Mouse (Mus musculus) midbrain, embryonic 16.5 days (tissue): Measurements from ENCODE around the gene Amh. TPM values are rescaled to one million over a fixed set of nuclear protein-coding genes. Genes with fewer than 3 reads are reported as not detected.
"Not testable (repeated sequence)": the region's sequence is repeated elsewhere in the genome, so short reads cannot be mapped to it uniquely, and the experiment has no call there.

Experiments
- ATAC-seq: fragments of 200-750 bp; cut with Nextera tagmentation; 2 replicates; pipeline ENCODE4 v1.8.0; 2017; ENCODE audit warnings: moderate TSS enrichment
- H3K27ac ChIP-seq: fragments of 300-500 bp; sonication (generic); 2 replicates; pipeline ENCODE4 v1.5.1; 2014; ENCODE audit warnings: mild to moderate bottlenecking, low read length, mixed read lengths
- H3K27me3 ChIP-seq: fragments of 300-500 bp; sonication (generic); 2 replicates; pipeline ENCODE4 v1.6.1; 2014; ENCODE audit warnings: low read depth, low read length, mixed read lengths; ENCODE audit not compliant: control insufficient read depth, insufficient read depth
- H3K36me3 ChIP-seq: fragments of 300-500 bp; sonication (generic); 2 replicates; pipeline ENCODE4 v1.6.1; 2014; ENCODE audit warnings: mild to moderate bottlenecking, low read length, moderate library complexity, mixed read lengths; ENCODE audit not compliant: control insufficient read depth, insufficient read depth
- H3K4me1 ChIP-seq: fragments of 300-500 bp; sonication (generic); 2 replicates; pipeline ENCODE4 v1.6.1; 2014; ENCODE audit warnings: mild to moderate bottlenecking, low read length, mixed read lengths; ENCODE audit not compliant: control insufficient read depth, insufficient read depth
- H3K4me2 ChIP-seq: fragments of 300-500 bp; sonication (generic); 2 replicates; pipeline ENCODE4 v1.6.1; 2014; ENCODE audit warnings: mild to moderate bottlenecking, low read length, mixed read lengths
- H3K4me3 ChIP-seq: fragments of 300-500 bp; sonication (generic); 2 replicates; pipeline ENCODE4 v1.5.1; 2014; ENCODE audit warnings: low read depth, mild to moderate bottlenecking, low read length, moderate library complexity, mixed read lengths
- H3K9ac ChIP-seq: fragments of 300-500 bp; sonication (generic); 2 replicates; pipeline ENCODE4 v1.6.1; 2014; ENCODE audit warnings: low read depth, low read length, mixed read lengths
- H3K9me3 ChIP-seq: fragments of 300-500 bp; sonication (generic); replicated peaks from 2 replicates; pipeline ENCODE4 v1.6.1; 2014; ENCODE audit warnings: mild to moderate bottlenecking, low read length, mixed read lengths; ENCODE audit not compliant: control insufficient read depth, poor library complexity, severe bottlenecking
- WGBS: fragments of 180-500 bp; shearing (Covaris S2); extraction: QIAGEN DNeasy Blood & Tissue Kit; methylation state at CpG from one replicate; pipeline ENCODE4 v1.1.7; 2014; 5-methylcytosine and 5-hydroxymethylcytosine counted together
- polyA plus RNA-seq: library from polyadenylated mRNA; unstranded; fragments of >200 nt; fragmentation: Nextera tagmentation; extraction: Ambion mirVana; gene quantifications from 2 replicates; pipeline ENCODE4 v1.2.1, GENCODE M21; 2015

Amh gene
- polyA plus RNA-seq, 1 experiment from 2014 or later = not detected

- peak within 1 kb of the TSS; percentile 94 for H3K27ac ChIP-seq
- H3K4me3 ChIP-seq = peak within 1 kb of the TSS; percentile 85
- H3K4me1 ChIP-seq = peaks cover 20% of the 10 kb centered on the region
- H3K9ac ChIP-seq = peak within 1 kb of the TSS; percentile 92
- no peaks in the 10 kb centered on the region for H3K27me3 ChIP-seq
- H3K36me3 ChIP-seq = peaks cover 10% of the 10 kb centered on the region
- ATAC-seq = peak; percentile 97
- H3K9me3 ChIP-seq = no peaks in the 10 kb centered on the region
- under 1% methylated on average over 77 of the region's 82 CpGs for WGBS
- peak within 1 kb of the TSS; percentile 91 for H3K4me2 ChIP-seq
These were observed 21.4 kb downstream of the Amh start, which contains the start of gene Oaz1 for GRCm38 (mm10) chr10:80826151-80827062. Oaz1 (plus strand) TSS chr10:80826656.

GRCm38 (mm10) chr10:80827063-80827869 lies 22.2 kb downstream of the Amh start:
- 8% methylated on average over 28 of the region's 29 CpGs for WGBS
- H3K9me3 ChIP-seq = no peaks in the 10 kb centered on the region
- H3K4me1 ChIP-seq = peaks cover 20% of the 10 kb centered on the region
- H3K4me2 ChIP-seq = peak overlapping the region; percentile 91
- H3K9ac ChIP-seq = peak overlapping the region; percentile 92
- H3K4me3 ChIP-seq = peak overlapping the region; percentile 85
- H3K27ac ChIP-seq = peak overlapping the region; percentile 94
- peaks cover 10% of the 10 kb centered on the region for H3K36me3 ChIP-seq
- no peaks in the 10 kb centered on the region for H3K27me3 ChIP-seq
- no peak for ATAC-seq

DNA sequence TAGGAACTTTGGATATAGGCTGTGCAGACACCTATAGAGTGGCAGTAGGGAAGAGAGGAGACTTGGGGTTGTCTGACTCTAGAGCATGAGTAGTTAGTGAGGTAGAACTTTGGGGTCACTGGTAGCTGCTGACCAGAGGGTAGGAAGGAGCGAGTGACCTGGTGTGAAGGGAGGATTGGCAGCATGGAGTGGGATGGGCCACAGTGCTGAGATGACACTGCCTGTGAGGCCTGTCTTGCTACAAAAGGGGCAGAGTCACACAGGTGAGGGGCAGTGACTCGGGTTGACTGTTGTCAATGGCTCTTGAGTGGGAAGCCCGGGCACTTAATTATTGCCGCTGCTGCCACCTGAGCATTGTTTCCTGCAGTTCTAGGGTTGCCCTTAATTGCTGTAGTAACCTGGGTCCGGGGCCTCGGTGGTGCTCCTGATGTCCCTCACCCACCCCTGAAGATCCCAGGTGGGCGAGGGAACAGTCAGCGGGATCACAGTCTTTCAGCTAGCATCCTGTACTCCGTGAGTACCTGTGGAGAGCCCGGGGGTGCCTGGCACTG lies 22.9 kb downstream of the Amh start:
- H3K27ac ChIP-seq = no peak overlapping the region
- H3K4me1 ChIP-seq = peaks cover 20% of the 10 kb centered on the region
- ATAC-seq = no peak
- H3K27me3 ChIP-seq = no peaks in the 10 kb centered on the region
- H3K36me3 ChIP-seq = peaks cover 10% of the 10 kb centered on the region
- WGBS = 89% methylated on average over 10 of the region's 10 CpGs
- peak overlapping the region; percentile 85 for H3K4me3 ChIP-seq
- H3K9me3 ChIP-seq = no peaks in the 10 kb centered on the region
- peak overlapping the region; percentile 92 for H3K9ac ChIP-seq
- H3K4me2 ChIP-seq = peak overlapping the region; percentile 91

DNA sequence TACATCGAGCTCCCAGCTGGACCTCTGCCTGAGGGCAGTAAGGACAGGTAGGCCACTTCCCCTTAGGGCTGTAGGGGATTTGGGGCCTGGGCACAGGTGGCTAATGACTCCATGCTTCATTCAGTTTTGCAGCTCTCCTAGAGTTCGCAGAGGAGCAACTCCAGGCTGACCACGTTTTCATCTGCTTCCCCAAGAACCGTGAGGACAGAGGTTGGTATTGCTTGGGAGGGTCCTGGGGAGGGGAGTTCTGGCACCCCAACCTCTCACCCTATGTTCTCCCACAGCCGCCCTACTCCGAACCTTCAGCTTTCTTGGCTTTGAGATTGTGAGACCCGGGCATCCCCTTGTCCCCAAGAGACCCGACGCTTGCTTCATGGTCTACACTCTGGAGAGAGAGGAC lies 23.5 kb downstream of the Amh start:
- not testable (repeated sequence) for H3K27me3 ChIP-seq, H3K27ac ChIP-seq, H3K9ac ChIP-seq, H3K36me3 ChIP-seq, H3K4me3 ChIP-seq, H3K9me3 ChIP-seq, ATAC-seq
- WGBS = 89% methylated on average over 9 of the region's 9 CpGs
- Histone ChIP-seq H3K4me1 (peaks cover 20% of the 10 kb centered on the region), H3K4me2 (peak overlapping the region; percentile 91)

GRCm38 (mm10) chr10:80829359-80830278 lies 24.6 kb downstream of the Amh start:
- Histone ChIP-seq H3K27me3 (peaks cover 7% of the 10 kb centered on the region), H3K4me1 (peaks cover 20% of the 10 kb centered on the region), H3K9me3 (no peaks in the 10 kb centered on the region), H3K4me2 (no peak overlapping the region), H3K36me3 (peaks cover 14% of the 10 kb centered on the region), H3K9ac (no peak overlapping the region), H3K27ac (no peak overlapping the region), H3K4me3 (no peak overlapping the region)
- WGBS = 71% methylated on average over 1 of the region's 1 CpGs
- ATAC-seq = no peak

DNA sequence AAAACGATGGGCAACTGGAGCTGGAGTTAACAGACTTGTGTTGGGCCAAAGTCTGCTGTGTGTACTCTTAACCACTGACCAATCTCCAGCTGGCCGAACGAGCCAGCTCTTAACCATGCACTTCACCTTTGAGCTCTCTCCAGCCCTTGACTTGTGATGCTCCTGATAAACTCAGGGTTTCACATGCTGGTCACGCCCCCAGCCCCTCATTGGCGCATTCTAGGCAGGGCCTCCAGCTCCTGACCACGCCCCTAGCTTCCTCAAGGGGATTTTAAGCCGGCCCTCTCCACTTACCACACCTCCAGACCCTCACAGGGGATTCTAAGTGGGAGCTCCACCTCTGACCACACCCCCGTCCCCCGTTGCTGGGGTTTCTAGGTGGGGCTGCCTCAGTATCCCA lies 26.1 kb downstream of the Amh start:
- H3K9ac ChIP-seq = no peak overlapping the region
- peaks cover 20% of the 10 kb centered on the region for H3K27me3 ChIP-seq
- no peak overlapping the region for H3K4me3 ChIP-seq
- peaks cover 21% of the 10 kb centered on the region for H3K36me3 ChIP-seq
- H3K9me3 ChIP-seq = no peaks in the 10 kb centered on the region
- no peak overlapping the region for H3K27ac ChIP-seq
- 7% methylated on average over 9 of the region's 9 CpGs for WGBS
- no peak for ATAC-seq
- H3K4me1 ChIP-seq = peaks cover 20% of the 10 kb centered on the region
- H3K4me2 ChIP-seq = no peak overlapping the region

- 33% methylated on average over 7 of the region's 7 CpGs for WGBS
- Histone ChIP-seq H3K9me3 (no peaks in the 10 kb centered on the region), H3K4me2 (no peak overlapping the region), H3K27ac (no peak overlapping the region), H3K9ac (no peak overlapping the region), H3K4me3 (no peak overlapping the region), H3K27me3 (peaks cover 22% of the 10 kb centered on the region), H3K4me1 (peaks cover 15% of the 10 kb centered on the region), H3K36me3 (peaks cover 21% of the 10 kb centered on the region)
- ATAC-seq = no peak
These were observed 27.8 kb downstream of the Amh start for GRCm38 (mm10) chr10:80832818-80833217.

GRCm38 (mm10) chr10:80835617-80836016 lies 30.6 kb downstream of the Amh start:
- H3K4me2 ChIP-seq = peak overlapping the region; percentile 18; the same call in 1 of the 2 replicates
- no peak overlapping the region for H3K9ac ChIP-seq
- 55% methylated on average over 30 of the region's 30 CpGs for WGBS
- H3K36me3 ChIP-seq = peaks cover 11% of the 10 kb centered on the region
- no peak for ATAC-seq
- H3K4me1 ChIP-seq = no peaks in the 10 kb centered on the region
- peaks cover 22% of the 10 kb centered on the region for H3K27me3 ChIP-seq
- no peaks in the 10 kb centered on the region for H3K9me3 ChIP-seq
- H3K4me3 ChIP-seq = no peak overlapping the region
- H3K27ac ChIP-seq = no peak overlapping the region
